In genomic region chr5:25083816-25084215, GRCm38 (mm10) we compare ENCODE assay signal across 30 mouse cellular contexts. TPM values are rescaled to one million over a fixed set of nuclear protein-coding genes. Genes with fewer than 3 reads are reported as not detected.
DNase-seq lines count a peak whose midpoint lies in the region; TF ChIP-seq lines count a peak whose summit lies in the region.
"Had no signal": no experiment of that assay in that cellular context is flagged by ENCODE, and none has a peak within 500 bp of the region (broad histone marks: within the 10 kb centered on the region; RNA-seq: fewer than 3 reads in every experiment).

No protein-coding gene starts in this region.

- no peaks in the 10 kb centered on the region for H3K36me3 ChIP-seq in thymus, adult 2 months (ENCODE audit: control insufficient read depth, insufficient read depth, low read length)
- H3K36me3 ChIP-seq in macrophage (ENCODE audit: inconsistent target), result no peaks in the 10 kb centered on the region
- H3K36me3 ChIP-seq: embryonic facial prominence, embryonic 12.5 days; heart, embryonic 15.5 days; hindbrain, embryonic 12.5 days; intestine, embryonic 15.5 days; limb, embryonic 13.5 days; lung, embryonic 15.5 days; midbrain, embryonic 10.5 days; midbrain, embryonic 15.5 days; neural tube, embryonic 12.5 days had no signal

- peaks cover 12% of the 10 kb centered on the region for H3K4me1 ChIP-seq in thymus, adult 2 months (replicated peaks; ENCODE audit: control insufficient read depth, insufficient read depth, low read length)
- H3K4me1 ChIP-seq: embryonic facial prominence, embryonic 12.5 days; midbrain, embryonic 10.5 days; midbrain, embryonic 15.5 days had no signal

- H3K79me2 ChIP-seq in macrophage (ENCODE audit: inconsistent target), result peaks cover 49% of the 10 kb centered on the region

- TF ChIP-seq CTCF in layer of hippocampus, adult 2 months (conservative IDR thresholded peaks at IDR 0.05), result no peak
- TF ChIP-seq CTCF in thymus, adult 2 months (IDR thresholded peaks at IDR 0.05; ENCODE audit: borderline replicate concordance, control insufficient read depth, extremely low read depth, insufficient read depth, low read length, poor library complexity), result no peak

- no peaks in the 10 kb centered on the region for H3K27me3 ChIP-seq in thymus, adult 2 months (ENCODE audit: control insufficient read depth, insufficient read depth, low read length)
- H3K27me3 ChIP-seq: CH12.LX; embryonic facial prominence, embryonic 12.5 days; heart, embryonic 15.5 days; hindbrain, embryonic 12.5 days; intestine, embryonic 15.5 days; limb, embryonic 13.5 days; lung, embryonic 15.5 days; midbrain, embryonic 15.5 days; neural tube, embryonic 12.5 days had no signal

- peak overlapping the region; percentile 89 for H3K27ac ChIP-seq in layer of hippocampus, adult 2 months
- no peak overlapping the region for H3K27ac ChIP-seq in thymus, adult 2 months (ENCODE audit: control insufficient read depth, insufficient read depth, low read length)
- peak overlapping the region; percentile 70 for H3K27ac ChIP-seq in macrophage
- H3K27ac ChIP-seq: embryonic facial prominence, embryonic 12.5 days; heart, embryonic 15.5 days; hindbrain, embryonic 12.5 days; hindbrain, postnatal 0 days; intestine, embryonic 15.5 days; limb, embryonic 13.5 days; lung, embryonic 15.5 days; midbrain, embryonic 10.5 days; midbrain, embryonic 15.5 days; neural tube, embryonic 12.5 days had no signal

- DNase-seq in embryo, embryonic 11 days, result peak; percentile 16
- DNase-seq in embryo, embryonic 10.5 days (ENCODE audit: low spot score), result no peak
- no peak for DNase-seq in layer of hippocampus, adult 2 months (ENCODE audit: low spot score in 2 of 2)
- no peak for DNase-seq in layer of hippocampus, adult 11-12 months (ENCODE audit: low spot score)
- peak; percentile 34 for DNase-seq in thymus, postnatal 14 days
- DNase-seq in thymus, adult 2 months, result no peak
- no peak for DNase-seq in cerebellum, postnatal 25 days
- DNase-seq: adrenal gland, adult 8-10 months; cerebellum, adult 11-12 months; cerebellum, postnatal 14 days; gastrocnemius, postnatal 25 days; heart, adult 11 months; kidney, adult 2 months; kidney, postnatal 10 days; lung, postnatal 36 days; right cerebral cortex, adult 18-20 months; spleen, adult 18-20 months; thymus, adult 18-20 months had no signal

- 49% methylated on average over 7 of the region's 7 CpGs for WGBS in thymus, adult 2 months
- WGBS in macrophage (ENCODE audit: missing documents), result 49% methylated on average over 7 of the region's 7 CpGs

- H3K4me3 ChIP-seq in layer of hippocampus, adult 2 months, result no peak overlapping the region
- H3K4me3 ChIP-seq in thymus, adult 2 months (ENCODE audit: control insufficient read depth, insufficient read depth, low read length), result no peak overlapping the region
- no peak overlapping the region for H3K4me3 ChIP-seq in macrophage (ENCODE audit: inconsistent target)
- H3K4me3 ChIP-seq: embryonic facial prominence, embryonic 12.5 days; heart, embryonic 15.5 days; hindbrain, embryonic 12.5 days; intestine, embryonic 15.5 days; limb, embryonic 13.5 days; lung, embryonic 15.5 days; midbrain, embryonic 10.5 days; midbrain, embryonic 15.5 days; neural tube, embryonic 12.5 days had no signal

- no peak for TF ChIP-seq POLR2A in thymus, adult 2 months (IDR thresholded peaks at IDR 0.05; ENCODE audit: control insufficient read depth, extremely low read depth, insufficient read depth, low read length, poor library complexity)

RNA-seq across cellular contexts. Expression of gene Prkag2, which starts 16.6 kb away (rescaled TPM):
- 100 to 1,000 TPM; 177 to 193 TPM for total RNA-seq in layer of hippocampus, adult 2 months (2021)
- polyA plus RNA-seq in thymus, adult 2 months (2012; rRNA removed), result 21.4 and 23.5 TPM in 2 replicates
- 100 to 1,000 TPM in 1 of 26 experiments, 10 to 100 TPM in 24, 1 to 10 TPM in 1; 8.2 to 103 (median 52.7) TPM for total RNA-seq in macrophage (2018; cell fraction: chromatin; rRNA removed)
- 10 to 100 TPM in 22 of 26 experiments, 1 to 10 TPM in 4; 7.2 to 25.8 (median 15.2) TPM for total RNA-seq in macrophage (2018; cell fraction: cytosol; rRNA removed)
- total RNA-seq in macrophage (2018; cell fraction: nucleus; rRNA removed), result 10 to 100 TPM in 25 of 26 experiments, 1 to 10 TPM in 1; 8.3 to 83.9 (median 31.0) TPM
- polyA plus RNA-seq in macrophage (2018), result 15.5 to 28.2 TPM (median 23.0 TPM) in 3 replicates

Comparison
In these comparisons a context has a peak if more than half of its experiments do, and no peak if none do; other contexts are left out.
1. DNase-seq: peak in embryo, embryonic 11 days (single experiment) and thymus, postnatal 14 days (single experiment); none in embryo, embryonic 10.5 days (single experiment), layer of hippocampus, adult 2 months (0 of 2), layer of hippocampus, adult 11-12 months (single experiment), thymus, adult 2 months (single experiment) and cerebellum, postnatal 25 days (0 of 2).